Comparison of ENCODE assay signal across 18 mouse cellular contexts in the genomic region with DNA sequence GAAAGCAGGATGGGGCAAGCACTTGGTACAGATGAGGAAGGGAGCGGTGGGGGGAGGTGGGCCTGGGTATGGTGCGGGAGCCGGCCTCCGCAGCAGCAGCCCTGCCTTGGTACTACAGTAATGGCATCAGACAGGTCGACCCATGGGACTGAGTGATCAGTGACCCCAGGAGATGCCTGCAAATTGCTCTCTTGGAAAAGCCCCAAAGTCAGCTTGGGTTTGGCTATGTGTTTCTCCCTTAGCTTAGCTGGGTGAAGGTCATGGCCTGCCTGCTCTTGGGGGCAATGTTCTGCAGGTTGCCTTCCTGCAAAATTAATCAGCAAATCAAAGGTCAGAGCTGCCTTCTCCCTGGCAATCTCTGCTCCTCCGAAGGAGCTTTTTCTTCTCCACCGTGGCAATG. TPM values are rescaled to one million over a fixed set of nuclear protein-coding genes. Genes with fewer than 3 reads are reported as not detected.
"Had no signal": no experiment of that assay in that cellular context is flagged by ENCODE, and none has a peak within 500 bp of the region (broad histone marks: within the 10 kb centered on the region; RNA-seq: fewer than 3 reads in every experiment).

No protein-coding gene starts in this region.

- H3K27ac ChIP-seq: left cerebral cortex, adult 2 months; limb, embryonic 12.5 days; liver, embryonic 15.5 days; midbrain, embryonic 13.5 days; neural tube, embryonic 12.5 days; stomach, embryonic 15.5 days had no signal

- DNase-seq: lung, adult 2 months; lung, postnatal 36 days; right cerebral cortex, postnatal 14 days; thymus, adult 2 months; thymus, postnatal 25 days had no signal

- H3K9me3 ChIP-seq: limb, embryonic 12.5 days; liver, embryonic 15.5 days; midbrain, embryonic 13.5 days; neural tube, embryonic 12.5 days; stomach, embryonic 15.5 days had no signal

- H3K4me3 ChIP-seq: left cerebral cortex, adult 2 months; limb, embryonic 12.5 days; liver, embryonic 15.5 days; midbrain, embryonic 13.5 days; neural tube, embryonic 12.5 days; stomach, embryonic 15.5 days had no signal

- ATAC-seq: inflammation-experienced regulatory T-cells, adult 6 months; intestine, postnatal 0 days; lung, postnatal 0 days; midbrain, embryonic 13.5 days had no signal

- H3K27me3 ChIP-seq: midbrain, embryonic 13.5 days; neural tube, embryonic 12.5 days; stomach, embryonic 15.5 days had no signal

- H3K4me2 ChIP-seq: limb, embryonic 12.5 days; liver, embryonic 11.5 days; liver, embryonic 15.5 days; midbrain, embryonic 13.5 days; neural tube, embryonic 12.5 days; stomach, embryonic 15.5 days had no signal

- H3K9ac ChIP-seq: limb, embryonic 12.5 days; liver, embryonic 15.5 days; midbrain, embryonic 13.5 days; neural tube, embryonic 12.5 days; stomach, embryonic 15.5 days had no signal

- H3K36me3 ChIP-seq: limb, embryonic 12.5 days; liver, embryonic 15.5 days; midbrain, embryonic 13.5 days; neural tube, embryonic 12.5 days; stomach, embryonic 15.5 days had no signal

- H3K4me1 ChIP-seq: liver, embryonic 15.5 days had no signal

RNA-seq across cellular contexts. Expression of gene Sema5b, which starts 21.7 kb away (rescaled TPM):
- total RNA-seq: megakaryocyte progenitor cell, adult 5-6 weeks; monocyte, adult 5-6 weeks; neutrophil, adult 5-6 weeks had no signal
- polyA plus RNA-seq: inflammation-experienced regulatory T-cells, adult 6 months had no signal

RNA-seq across cellular contexts. Expression of gene Pdia5, which starts 28.6 kb away (rescaled TPM):
- total RNA-seq: monocyte, adult 5-6 weeks; neutrophil, adult 5-6 weeks had no signal
